Mouse (Mus musculus): Measurements from ENCODE around the gene Ankrd12. TPM values are rescaled to one million over a fixed set of nuclear protein-coding genes. Genes with fewer than 3 reads are reported as not detected.

Gene Ankrd12
- total and polyA plus RNA-seq, 3 experiments = 9.6 to 13.3 TPM; not detected in 1

GRCm38 (mm10) chr17:65956993-65957781 is 119.7 kb downstream of the Ankrd12 start:
- H3K27me3 ChIP-seq (ENCODE audit: control insufficient read depth in 1 of 2, insufficient read depth in 2 of 2, low read length in 2 of 2) = no peaks in the 10 kb centered on the region
- no peaks in the 10 kb centered on the region for H3K79me2 ChIP-seq (ENCODE audit: control insufficient read depth, insufficient read depth, low read length, poor library complexity)
- peak overlapping the region; percentile 48 to 51; a peak in 3 of 4 replicates for H3K4me3 ChIP-seq (ENCODE audit: control insufficient read depth in 1 of 2, insufficient read depth in 1 of 2, low read depth in 2 of 2, low read length in 2 of 2)
- TF ChIP-seq RAD21 (IDR thresholded peaks at IDR 0.05; ENCODE audit: low read depth, low read length) (no peak), ZNF384 (IDR thresholded peaks at IDR 0.05; ENCODE audit: low read depth, low read length) (no peak), EP300 (IDR thresholded peaks at IDR 0.05; ENCODE audit: low read depth in 1 of 2, low read length in 2 of 2) (peak; percentile 20 to 71; a peak in 3 of 4 replicates), MXI1 (IDR thresholded peaks at IDR 0.05; ENCODE audit: low read depth, low read length) (peak; percentile 61; the same call in 1 of the 2 replicates), MAFK (IDR thresholded peaks at IDR 0.05; ENCODE audit: borderline replicate concordance, low read depth, low read length) (no peak), MAX (IDR thresholded peaks at IDR 0.05; ENCODE audit: low read length) (peak; percentile 65; the same call in 1 of the 2 replicates), NRF1 (IDR thresholded peaks at IDR 0.05; ENCODE audit: insufficient read depth, low read depth, low read length, poor library complexity, severe bottlenecking) (peak; percentile 72), ZC3H11A (IDR thresholded peaks at IDR 0.05; ENCODE audit: low read depth, low read length) (no peak), TBP (IDR thresholded peaks at IDR 0.05; ENCODE audit: low read depth, low read length) (peak; percentile 44; the same call in 1 of the 2 replicates), TCF12 (IDR thresholded peaks at IDR 0.05; ENCODE audit: low read depth, low read length) (peak; percentile 48; the same call in 1 of the 2 replicates), USF2 (IDR thresholded peaks at IDR 0.05; ENCODE audit: borderline replicate concordance in 1 of 2, insufficient read depth in 1 of 2, low read depth in 1 of 2, low read length in 2 of 2) (no peak), MAZ (IDR thresholded peaks at IDR 0.05; ENCODE audit: low read depth, low read length) (peak; percentile 73; the same call in 1 of the 2 replicates), SIN3A (IDR thresholded peaks at IDR 0.05; ENCODE audit: low read length) (peak; percentile 65), POLR2A (IDR thresholded peaks at IDR 0.05; ENCODE audit: control insufficient read depth in 1 of 2, insufficient read depth in 1 of 2, low read depth in 1 of 2, low read length in 2 of 2, poor library complexity in 1 of 2) (peak in 1 of 2 experiments; percentile 38; a peak in 1 of 4 replicates), ELF1 (IDR thresholded peaks at IDR 0.05; ENCODE audit: low read depth, low read length) (0 out of 2 replicates have a peak, but pooled peaks have one; percentile 22), MYC (IDR thresholded peaks at IDR 0.05; ENCODE audit: low read depth, low read length) (0 out of 2 replicates have a peak, but pooled peaks have one; percentile 31), GATA1 (IDR thresholded peaks at IDR 0.05; ENCODE audit: low read depth, low read length) (peak; percentile 63), BHLHE40 (IDR thresholded peaks at IDR 0.05; ENCODE audit: borderline replicate concordance, low read depth, low read length) (peak; percentile 80), ETS1 (IDR thresholded peaks at IDR 0.05; ENCODE audit: low read depth, low read length) (peak; percentile 57; the same call in 1 of the 2 replicates)
- peaks cover 7 to 26% of the 10 kb centered on the region in 2 experiments for H3K4me1 ChIP-seq (ENCODE audit: control insufficient read depth in 1 of 2, insufficient read depth in 2 of 2, low read length in 2 of 2)
- peak; percentile 82 for DNase-seq (ENCODE audit: low read depth, low spot score)
- no peaks in the 10 kb centered on the region for H3K9me3 ChIP-seq (replicated peaks; ENCODE audit: insufficient read depth, low read length)
- peak overlapping the region; percentile 80 for H3K27ac ChIP-seq (ENCODE audit: control insufficient read depth, low read depth, low read length)
- H3K36me3 ChIP-seq (ENCODE audit: control insufficient read depth in 1 of 2, insufficient read depth in 2 of 2, low read length in 2 of 2) = peaks cover 0 to 20% of the 10 kb centered on the region in 2 experiments; a peak in 2 of 4 replicates
- peak overlapping the region; percentile 41 for H3K9ac ChIP-seq (ENCODE audit: control insufficient read depth, low read depth, low read length, poor library complexity, severe bottlenecking)
